Mouse (Mus musculus) stomach, embryonic 14.5 days (tissue): ENCODE measurements at regions not wholly inside any gene's neighbourhood (a gene's known extent, or its start where the extent isn't known, plus 50 kb on each side); places are given as distances from the start of the nearest gene placed in this dataset.

ENCODE experiments used
- ATAC-seq: fragments of 200-750 bp; cut with Nextera tagmentation; 2 replicates; pipeline ENCODE4 v1.8.0; 2017; ENCODE audit warnings: low read depth, moderate TSS enrichment; ENCODE audit not compliant: insufficient number of reproducible peaks, insufficient read depth, low FRiP score
- H3K27ac ChIP-seq: fragments of 300-500 bp; sonication (generic); 2 replicates; pipeline ENCODE4 v1.5.1; 2014; ENCODE audit warnings: mild to moderate bottlenecking, low read length, moderate library complexity, mixed read lengths
- H3K27me3 ChIP-seq: fragments of 300-500 bp; sonication (generic); 2 replicates; pipeline ENCODE4 v1.6.1; 2014; ENCODE audit warnings: low read length, control low read depth, mixed read lengths; ENCODE audit not compliant: control insufficient read depth, insufficient read depth
- H3K36me3 ChIP-seq: fragments of 300-500 bp; sonication (generic); 2 replicates; pipeline ENCODE4 v1.6.1; 2014; ENCODE audit warnings: mild to moderate bottlenecking, control low read depth, low read length, moderate library complexity, mixed read lengths; ENCODE audit not compliant: control insufficient read depth, insufficient read depth
- H3K4me1 ChIP-seq: fragments of 300-500 bp; sonication (generic); 2 replicates; pipeline ENCODE4 v1.6.1; 2014; ENCODE audit warnings: low read length, control low read depth, mixed read lengths; ENCODE audit not compliant: control insufficient read depth, insufficient read depth
- H3K4me2 ChIP-seq: fragments of 300-500 bp; sonication (generic); replicated peaks from 2 replicates; pipeline ENCODE4 v1.6.1; 2014; ENCODE audit warnings: low read depth, low read length, control low read depth
- H3K4me3 ChIP-seq: fragments of 300-500 bp; sonication (generic); 2 replicates; pipeline ENCODE4 v1.5.1; 2014; ENCODE audit warnings: low read depth, low read length, control low read depth
- H3K9ac ChIP-seq: fragments of 300-500 bp; sonication (generic); replicated peaks from 2 replicates; pipeline ENCODE4 v1.6.1; 2014; ENCODE audit warnings: low read depth, mild to moderate bottlenecking, control low read depth, low read length, moderate library complexity, mixed read lengths
- H3K9me3 ChIP-seq: fragments of 300-500 bp; sonication (generic); 2 replicates; pipeline ENCODE4 v1.6.1; 2016; ENCODE audit warnings: low read depth, low read length, control low read depth; ENCODE audit not compliant: control insufficient read depth
- WGBS: fragments of 180-500 bp; shearing (Covaris S2); extraction: QIAGEN DNeasy Blood & Tissue Kit; methylation state at CpG from one replicate; pipeline ENCODE4 v1.1.7; 2014; 5-methylcytosine and 5-hydroxymethylcytosine counted together

- Histone ChIP-seq H3K9me3 (no peaks in the 10 kb centered on the region), H3K4me1 (no peaks in the 10 kb centered on the region), H3K4me3 (no peak overlapping the region), H3K36me3 (no peaks in the 10 kb centered on the region), H3K9ac (no peak overlapping the region), H3K4me2 (no peak overlapping the region), H3K27me3 (no peaks in the 10 kb centered on the region), H3K27ac (no peak overlapping the region)
- WGBS, result 77% methylated on average over 2 of the region's 2 CpGs
- ATAC-seq, result no peak
Measured at GRCm38 (mm10) chr10:38147421-38147820, 674.2 kb downstream of the Rfpl4b start.

GRCm38 (mm10) chr10:38139196-38139595 is 682.4 kb downstream of the Rfpl4b start:
- Histone ChIP-seq H3K4me3 (no peak overlapping the region), H3K9me3 (no peaks in the 10 kb centered on the region), H3K27ac (no peak overlapping the region), H3K27me3 (no peaks in the 10 kb centered on the region), H3K36me3 (no peaks in the 10 kb centered on the region), H3K4me1 (no peaks in the 10 kb centered on the region), H3K4me2 (no peak overlapping the region), H3K9ac (no peak overlapping the region)
- no peak for ATAC-seq

GRCm38 (mm10) chr10:38121911-38122573 is 699.5 kb downstream of the Rfpl4b start:
- no peak for ATAC-seq
- no peaks in the 10 kb centered on the region for H3K4me1 ChIP-seq

GRCm38 (mm10) chr10:38118601-38119000 is 703.0 kb downstream of the Rfpl4b start:
- Histone ChIP-seq H3K27ac (peak overlapping the region; percentile 39; the same call in 1 of the 2 replicates), H3K27me3 (no peaks in the 10 kb centered on the region), H3K9ac (no peak overlapping the region), H3K9me3 (no peaks in the 10 kb centered on the region), H3K4me1 (no peaks in the 10 kb centered on the region), H3K4me2 (no peak overlapping the region), H3K4me3 (no peak overlapping the region), H3K36me3 (no peaks in the 10 kb centered on the region)
- WGBS, result 53% methylated on average over 1 of the region's 1 CpGs
- no peak for ATAC-seq

More at GRCm38 (mm10) chr10:38121911-38122573, 699.5 kb downstream of the Rfpl4b start:
- H3K4me2 ChIP-seq, result no peak overlapping the region
- H3K4me3 ChIP-seq, result no peak overlapping the region
- H3K9ac ChIP-seq, result no peak overlapping the region
- 46% methylated on average over 3 of the region's 3 CpGs for WGBS
- no peaks in the 10 kb centered on the region for H3K36me3 ChIP-seq
- peak overlapping the region; percentile 39; the same call in 1 of the 2 replicates for H3K27ac ChIP-seq
- H3K27me3 ChIP-seq, result no peaks in the 10 kb centered on the region
- no peaks in the 10 kb centered on the region for H3K9me3 ChIP-seq

GRCm38 (mm10) chr10:38116516-38116915 is 705.1 kb downstream of the Rfpl4b start:
- H3K27ac ChIP-seq, result no peak overlapping the region
- WGBS, result 47% methylated on average over 1 of the region's 1 CpGs
- ATAC-seq, result no peak
- H3K36me3 ChIP-seq, result no peaks in the 10 kb centered on the region
- H3K27me3 ChIP-seq, result no peaks in the 10 kb centered on the region
- H3K4me1 ChIP-seq, result no peaks in the 10 kb centered on the region
- no peak overlapping the region for H3K9ac ChIP-seq
- H3K9me3 ChIP-seq, result no peaks in the 10 kb centered on the region
- H3K4me3 ChIP-seq, result no peak overlapping the region
- H3K4me2 ChIP-seq, result no peak overlapping the region

GRCm38 (mm10) chr10:38114194-38114593 is 707.4 kb downstream of the Rfpl4b start:
- no peak overlapping the region for H3K9ac ChIP-seq
- 83% methylated on average over 2 of the region's 2 CpGs for WGBS

GRCm38 (mm10) chr10:38108591-38108990 is 713.0 kb downstream of the Rfpl4b start:
- 86% methylated on average over 6 of the region's 6 CpGs for WGBS
- no peaks in the 10 kb centered on the region for H3K4me1 ChIP-seq
- no peak for ATAC-seq
- no peak overlapping the region for H3K27ac ChIP-seq
- H3K4me2 ChIP-seq, result no peak overlapping the region
- no peak overlapping the region for H3K4me3 ChIP-seq
- H3K27me3 ChIP-seq, result no peaks in the 10 kb centered on the region
- H3K9ac ChIP-seq, result no peak overlapping the region
- H3K9me3 ChIP-seq, result no peaks in the 10 kb centered on the region
- H3K36me3 ChIP-seq, result no peaks in the 10 kb centered on the region

More at GRCm38 (mm10) chr10:38114194-38114593, 707.4 kb downstream of the Rfpl4b start:
- ATAC-seq, result no peak
- H3K9me3 ChIP-seq, result no peaks in the 10 kb centered on the region
- H3K27ac ChIP-seq, result no peak overlapping the region
- H3K27me3 ChIP-seq, result no peaks in the 10 kb centered on the region
- no peak overlapping the region for H3K4me3 ChIP-seq
- no peaks in the 10 kb centered on the region for H3K36me3 ChIP-seq
- H3K4me2 ChIP-seq, result no peak overlapping the region
- no peaks in the 10 kb centered on the region for H3K4me1 ChIP-seq

GRCm38 (mm10) chr10:38103570-38103969 is 718.0 kb downstream of the Rfpl4b start:
- H3K4me2 ChIP-seq, result no peak overlapping the region
- WGBS, result 56% methylated on average over 1 of the region's 1 CpGs
- ATAC-seq, result no peak
- H3K36me3 ChIP-seq, result no peaks in the 10 kb centered on the region
- no peaks in the 10 kb centered on the region for H3K9me3 ChIP-seq
- no peaks in the 10 kb centered on the region for H3K27me3 ChIP-seq
- H3K4me3 ChIP-seq, result no peak overlapping the region
- H3K9ac ChIP-seq, result no peak overlapping the region
- no peak overlapping the region for H3K27ac ChIP-seq
- no peaks in the 10 kb centered on the region for H3K4me1 ChIP-seq

GRCm38 (mm10) chr10:38078521-38078920 is 743.1 kb downstream of the Rfpl4b start:
- H3K4me1 ChIP-seq, result no peaks in the 10 kb centered on the region
- no peak overlapping the region for H3K4me3 ChIP-seq
- ATAC-seq, result no peak
- no peaks in the 10 kb centered on the region for H3K27me3 ChIP-seq
- H3K36me3 ChIP-seq, result no peaks in the 10 kb centered on the region
- H3K9ac ChIP-seq, result no peak overlapping the region
- H3K9me3 ChIP-seq, result no peaks in the 10 kb centered on the region
- H3K4me2 ChIP-seq, result no peak overlapping the region
- H3K27ac ChIP-seq, result no peak overlapping the region
- WGBS, result 94% methylated on average over 2 of the region's 2 CpGs
